Mouse (Mus musculus) heart, postnatal 25 days (tissue): ENCODE results near the gene Plk4. TPM values are rescaled to one million over a fixed set of nuclear protein-coding genes. Genes with fewer than 3 reads are reported as not detected.

Experiments used
- total RNA-seq, 2 experiments: library from RNA; stranded (reverse); gene quantifications; 2 replicates each; pipeline ENCODE4 v1.2.3; 2021

Gene Plk4
- total RNA-seq, 2 experiments from 2014 or later = 1.7 to 2.8 TPM

Other genes with a start within 250 kb of the Plk4 start
- gene Slc25a31, start 91.2 kb upstream of the Plk4 start, total RNA-seq = under 1 TPM in 1 of 2 experiments, not detected in 1; 0.11 TPM
- gene Hspa4l, start 55.5 kb upstream of the Plk4 start, total RNA-seq = 10 to 100 TPM; 45.8 to 60.2 TPM
- gene Mfsd8, start 46.9 kb downstream of the Plk4 start, total RNA-seq = 10 to 100 TPM; 13.5 to 16.0 TPM
- 10 to 100 TPM; 93.0 to 98.8 TPM for gene Abhd18, start 47.0 kb downstream of the Plk4 start, total RNA-seq
- gene 1700034I23Rik, start 102.5 kb downstream of the Plk4 start, total RNA-seq = not detected
- 10 to 100 TPM; 70.7 to 75.7 TPM for gene Larp1b, start 149.8 kb downstream of the Plk4 start, total RNA-seq